In the genomic region with DNA sequence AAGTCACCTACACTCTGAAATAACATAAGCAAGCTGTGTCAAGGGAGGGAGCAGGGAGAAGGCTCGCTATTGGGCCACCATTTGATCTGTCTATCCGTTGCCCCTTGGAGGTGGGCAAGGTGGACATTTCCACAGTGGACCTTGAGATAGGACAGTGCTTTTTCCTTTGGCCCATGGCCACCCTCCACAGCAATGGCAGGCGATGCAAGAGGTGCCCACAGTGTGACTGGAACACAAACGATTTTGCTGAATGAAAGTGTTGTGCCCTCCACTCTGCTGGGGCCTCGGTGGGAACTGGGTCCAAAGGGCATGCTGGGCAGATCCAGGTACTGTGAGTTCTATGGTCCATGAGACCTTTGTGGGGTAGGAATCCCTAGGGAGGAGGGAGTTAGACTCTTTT, we compare ENCODE assay signal across 18 mouse cellular contexts. TPM values are rescaled to one million over a fixed set of nuclear protein-coding genes. Genes with fewer than 3 reads are reported as not detected.
DNase-seq lines count a peak whose midpoint lies in the region; ATAC-seq and TF ChIP-seq lines count a peak whose summit lies in the region.
"Had no signal": no experiment of that assay in that cellular context is flagged by ENCODE, and none has a peak within 500 bp of the region (broad histone marks: within the 10 kb centered on the region; RNA-seq: fewer than 3 reads in every experiment).

No protein-coding gene starts in this region.

- peaks cover 20% of the 10 kb centered on the region for H3K36me3 ChIP-seq in megakaryocyte, embryonic 14.5 days (replicated peaks; ENCODE audit: low read length)
- H3K36me3 ChIP-seq: embryonic facial prominence, embryonic 13.5 days; embryonic facial prominence, embryonic 15.5 days; forebrain, embryonic 15.5 days had no signal

- H3K27me3 ChIP-seq in megakaryocyte, embryonic 14.5 days (replicated peaks) = peaks cover 13% of the 10 kb centered on the region
- H3K27me3 ChIP-seq: embryonic facial prominence, embryonic 13.5 days; embryonic facial prominence, embryonic 15.5 days; forebrain, embryonic 13.5 days; forebrain, embryonic 15.5 days; Patski had no signal

- ATAC-seq in megakaryocyte, adult 5-6 weeks (ENCODE audit: poor library complexity, severe bottlenecking) = no peak
- ATAC-seq: activated CD4-positive, CD25-positive, alpha-beta regulatory T cell, adult 4 months; forebrain, embryonic 13.5 days; forebrain, embryonic 15.5 days; forebrain, postnatal 0 days had no signal

- intact Hi-C loops in heart, postnatal 36 days (cut with DNase I) = loop anchor here (1.0 kb wide), 1 partner anchor 45 kb away; no protein-coding TSS in a partner anchor

- H3K27ac ChIP-seq in embryonic fibroblast, embryonic 13.5 days (ENCODE audit: insufficient read depth, low read length) = peak overlapping the region; percentile 4
- H3K27ac ChIP-seq: embryonic facial prominence, embryonic 13.5 days; embryonic facial prominence, embryonic 15.5 days; forebrain, embryonic 13.5 days; forebrain, embryonic 15.5 days had no signal

- DNase-seq in heart, adult 11 months = peak; percentile 92
- DNase-seq in heart, postnatal 36 days = no peak
- no peak for DNase-seq in adrenal gland, postnatal 36 days
- DNase-seq in layer of hippocampus, postnatal 36 days = no peak
- DNase-seq: adrenal gland, adult 8-10 months; cerebellum, adult 9-11 months; forebrain, postnatal 0 days had no signal

- peak; percentile 49; the same call in 1 of the 2 replicates for TF ChIP-seq POLR2A in embryonic fibroblast, embryonic 13.5 days (IDR thresholded peaks at IDR 0.05; ENCODE audit: low read depth, low read length)

- no peak for TF ChIP-seq CTCF in embryonic fibroblast, embryonic 13.5 days (IDR thresholded peaks at IDR 0.05; ENCODE audit: borderline replicate concordance, insufficient read depth, low read length)

- no peaks in the 10 kb centered on the region for H3K9me3 ChIP-seq in megakaryocyte, embryonic 14.5 days
- H3K9me3 ChIP-seq: embryonic facial prominence, embryonic 13.5 days; embryonic facial prominence, embryonic 15.5 days; forebrain, embryonic 13.5 days; forebrain, embryonic 15.5 days had no signal

- peaks cover 45% of the 10 kb centered on the region for H3K4me1 ChIP-seq in megakaryocyte, embryonic 14.5 days
- no peaks in the 10 kb centered on the region for H3K4me1 ChIP-seq in embryonic fibroblast, embryonic 13.5 days (ENCODE audit: control insufficient read depth, insufficient read depth, low read length)
- H3K4me1 ChIP-seq: embryonic facial prominence, embryonic 13.5 days; embryonic facial prominence, embryonic 15.5 days; forebrain, embryonic 13.5 days; forebrain, embryonic 15.5 days had no signal

- H3K4me3 ChIP-seq in megakaryocyte, embryonic 14.5 days (replicated peaks) = peak overlapping the region; percentile 10
- H3K4me3 ChIP-seq in embryonic fibroblast, embryonic 13.5 days (ENCODE audit: insufficient read depth, low read length) = no peak overlapping the region
- H3K4me3 ChIP-seq: embryonic facial prominence, embryonic 13.5 days; embryonic facial prominence, embryonic 15.5 days; forebrain, embryonic 13.5 days; forebrain, embryonic 15.5 days had no signal

RNA-seq across cellular contexts. Expression of a gene that starts 9.5 kb away (rescaled TPM):
- 10 to 100 TPM; 28.1 to 42.8 TPM for total RNA-seq in heart, postnatal 36 days (2021)
- 0.17 TPM in 1 of 2 replicates, not detected in the other for polyA plus RNA-seq in megakaryocyte, embryonic 14.5 days (2012; ENCODE audit: insufficient read depth, low replicate concordance)
- not detected in 2 replicates for total RNA-seq in megakaryocyte, adult 5-6 weeks (2015)
- total RNA-seq in megakaryocyte, adult 5-6 weeks (2017) = not detected in 2 replicates
- 646 and 1,921 TPM in 2 replicates for polyA plus RNA-seq in embryonic fibroblast, embryonic 13.5 days (2011; ENCODE audit: insufficient read length, low read depth, missing spikeins)
- total RNA-seq in adrenal gland, postnatal 36 days (2021) = 10 to 100 TPM in 1 of 2 experiments, 1 to 10 TPM in 1; 3.5 to 11.2 TPM
- total RNA-seq in layer of hippocampus, postnatal 36 days (2021) = under 1 TPM; 0.37 to 0.56 TPM
- total RNA-seq: common myeloid progenitor, adult 5-6 weeks had no signal
- polyA plus RNA-seq: activated CD4-positive, CD25-positive, alpha-beta regulatory T cell, adult 4 months; forebrain, embryonic 11.5 days had no signal

RNA-seq across cellular contexts. Expression of a gene that starts 16.7 kb away (rescaled TPM):
- 10 to 100 TPM; 38.8 to 41.3 TPM for total RNA-seq in heart, postnatal 36 days (2021)
- polyA plus RNA-seq in megakaryocyte, embryonic 14.5 days (2012; ENCODE audit: insufficient read depth, low replicate concordance) = 253 and 284 TPM in 2 replicates
- 19.1 and 19.6 TPM in 2 replicates for total RNA-seq in megakaryocyte, adult 5-6 weeks (2015)
- total RNA-seq in megakaryocyte, adult 5-6 weeks (2017) = 43.3 and 47.2 TPM in 2 replicates
- polyA plus RNA-seq in embryonic fibroblast, embryonic 13.5 days (2011; ENCODE audit: insufficient read length, low read depth, missing spikeins) = 149 and 166 TPM in 2 replicates
- 10 to 100 TPM; 91.3 to 93.7 TPM for total RNA-seq in adrenal gland, postnatal 36 days (2021)
- 100 to 1,000 TPM; 286 to 323 TPM for total RNA-seq in layer of hippocampus, postnatal 36 days (2021)

RNA-seq across cellular contexts. Expression of a gene that starts 36.4 kb away (rescaled TPM):
- total RNA-seq in heart, postnatal 36 days (2021) = under 1 TPM in 1 of 2 experiments, not detected in 1; 0.11 TPM
- polyA plus RNA-seq in megakaryocyte, embryonic 14.5 days (2012; ENCODE audit: insufficient read depth, low replicate concordance) = 0.38 TPM in 1 of 2 replicates, not detected in the other
- total RNA-seq in megakaryocyte, adult 5-6 weeks (2015) = not detected in 2 replicates
- total RNA-seq in megakaryocyte, adult 5-6 weeks (2017) = not detected in 2 replicates
- 2.1 and 3.8 TPM in 2 replicates for polyA plus RNA-seq in embryonic fibroblast, embryonic 13.5 days (2011; ENCODE audit: insufficient read length, low read depth, missing spikeins)
- total RNA-seq in adrenal gland, postnatal 36 days (2021) = 10 to 100 TPM in 1 of 2 experiments, 1 to 10 TPM in 1; 8.8 to 71.5 TPM
- total RNA-seq in layer of hippocampus, postnatal 36 days (2021) = 100 to 1,000 TPM; 185 to 237 TPM
- total RNA-seq: common myeloid progenitor, adult 5-6 weeks had no signal
- polyA plus RNA-seq: activated CD4-positive, CD25-positive, alpha-beta regulatory T cell, adult 4 months had no signal

RNA-seq across cellular contexts. Expression of a gene that starts 53.4 kb away (rescaled TPM):
- total RNA-seq in heart, postnatal 36 days (2021) = 10 to 100 TPM; 19.9 to 23.0 TPM
- polyA plus RNA-seq in megakaryocyte, embryonic 14.5 days (2012; ENCODE audit: insufficient read depth, low replicate concordance) = 2.1 and 3.8 TPM in 2 replicates
- 12.4 and 13.5 TPM in 2 replicates for total RNA-seq in megakaryocyte, adult 5-6 weeks (2015)
- 28.7 and 32.4 TPM in 2 replicates for total RNA-seq in megakaryocyte, adult 5-6 weeks (2017)
- 20.2 and 23.4 TPM in 2 replicates for polyA plus RNA-seq in embryonic fibroblast, embryonic 13.5 days (2011; ENCODE audit: insufficient read length, low read depth, missing spikeins)
- total RNA-seq in adrenal gland, postnatal 36 days (2021) = 10 to 100 TPM; 40.9 to 44.8 TPM
- 1 to 10 TPM; 4.6 to 6.5 TPM for total RNA-seq in layer of hippocampus, postnatal 36 days (2021)

Comparison
In these comparisons a context has a peak if more than half of its experiments do, and no peak if none do; other contexts are left out.
1. RNA of a gene that starts 36.4 kb away (total RNA-seq): 185 to 237 TPM in layer of hippocampus, postnatal 36 days and 8.8 to 71.5 TPM in adrenal gland, postnatal 36 days; 0.11 TPM in heart, postnatal 36 days and not detected in megakaryocyte, adult 5-6 weeks; every median in the first group is over 4 times any median in the second.